Mouse (Mus musculus) 416B (cell line): ENCODE data around the gene Ccl27a.
A peak's percentile ranks its signal among the peaks of the same experiment; 100 is the strongest.
"Not testable (repeated sequence)": the region's sequence is repeated elsewhere in the genome, so short reads cannot be mapped to it uniquely, and the experiment has no call there.

Source experiments
- DNase-seq: peaks from one replicate; pipeline ENCODE4 v3.0.0; 2011; ENCODE audit warnings: low read depth

The Ccl27a gene

GRCm38 (mm10) chr4:41774002-41774401, at the start of gene Ccl27a:
Ccl27a (minus strand) TSS chr4:41774247.
- not testable (repeated sequence) for DNase-seq

GRCm38 (mm10) chr4:41783197-41783596, 9.2 kb upstream of the Ccl27a start:
- DNase-seq, result not testable (repeated sequence)

DNA sequence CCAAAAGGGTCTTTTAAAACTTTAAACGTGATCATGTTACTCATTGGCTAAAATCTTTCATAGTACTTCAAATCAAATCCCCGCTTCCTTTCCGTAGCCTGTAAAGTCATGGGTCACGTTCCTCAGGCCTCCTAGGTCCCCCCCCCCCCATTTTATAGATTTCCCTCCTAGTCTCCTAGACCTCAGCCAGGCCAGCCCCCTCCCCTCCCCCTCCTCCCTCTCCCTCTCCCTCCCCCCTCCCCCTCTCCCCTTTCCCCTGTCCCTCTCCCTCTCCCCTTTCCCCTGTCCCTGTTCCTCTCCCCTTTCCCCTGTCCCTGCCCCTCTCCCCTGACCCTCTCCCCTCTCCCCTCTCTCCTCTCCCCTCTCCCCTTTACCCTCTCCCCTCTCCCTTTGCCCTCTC, 8.7 kb upstream of the Ccl27a start:
- not testable (repeated sequence) for DNase-seq

DNA sequence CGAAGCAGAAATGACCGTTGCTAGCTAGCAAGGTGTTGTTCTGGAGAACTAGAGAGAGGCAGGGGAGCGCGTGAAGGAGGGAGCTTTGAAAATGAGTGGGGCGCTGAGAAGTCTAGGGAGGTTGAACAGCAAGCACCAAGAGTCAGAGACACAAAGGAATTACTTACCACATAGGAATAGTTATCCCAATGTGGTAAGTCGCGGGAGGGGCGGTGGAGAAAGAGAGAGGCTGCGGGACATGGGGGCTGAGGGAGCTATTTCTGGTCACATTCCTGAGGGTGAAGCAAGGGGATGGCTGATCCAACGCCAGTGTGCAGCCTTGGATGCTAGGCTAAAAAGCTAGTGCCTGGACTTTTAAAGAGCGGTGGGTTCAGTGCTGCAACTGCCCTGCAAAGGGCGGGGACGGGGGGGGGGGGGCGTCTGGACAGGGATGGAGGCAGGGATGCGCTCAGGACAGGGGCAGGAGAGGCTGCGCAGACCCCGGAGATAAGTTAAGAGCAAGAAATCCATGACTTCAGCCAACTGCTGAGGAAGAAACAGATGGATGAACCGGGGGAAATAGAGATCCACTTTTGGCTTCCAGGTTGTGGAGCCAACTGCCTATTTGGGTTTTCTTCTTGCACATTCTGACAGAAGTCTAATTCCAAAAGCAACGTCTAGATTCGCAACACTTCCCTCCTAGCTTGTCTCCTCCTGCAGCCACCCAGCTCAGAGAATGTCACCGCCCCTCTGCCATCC, 7.9 kb upstream of the Ccl27a start:
- not testable (repeated sequence) for DNase-seq

- DNase-seq, result not testable (repeated sequence)
Measured at GRCm38 (mm10) chr4:41781271-41781670, 7.2 kb upstream of the Ccl27a start.

GRCm38 (mm10) chr4:41775840-41776239, 1.8 kb upstream of the Ccl27a start:
- DNase-seq, result not testable (repeated sequence)

DNA sequence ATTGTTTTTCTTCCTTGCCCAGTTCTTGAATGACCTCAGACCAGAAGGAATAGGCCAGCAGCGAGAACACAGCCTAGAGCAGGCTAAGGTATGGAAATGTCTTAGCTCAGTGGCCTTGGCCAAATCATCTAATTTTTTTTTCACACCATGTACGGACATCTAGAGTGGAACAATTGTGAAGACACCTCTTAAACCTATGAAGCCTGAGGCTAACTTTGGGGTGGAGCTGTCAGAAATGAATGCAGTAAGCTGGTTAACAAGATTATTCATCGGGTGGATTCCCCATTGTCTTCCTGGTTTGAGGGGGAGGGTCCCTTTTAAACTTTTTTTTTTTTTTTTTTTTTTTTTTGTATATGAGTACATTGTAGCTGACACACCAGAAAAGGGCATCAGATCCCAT, 459 bp upstream of the Ccl27a start:
- DNase-seq, result not testable (repeated sequence)

- not testable (repeated sequence) for DNase-seq
Measured at GRCm38 (mm10) chr4:41773502-41773901, 545 bp downstream of the Ccl27a start.

GRCm38 (mm10) chr4:41772946-41773345, 1.1 kb downstream of the Ccl27a start:
- not testable (repeated sequence) for DNase-seq

DNA sequence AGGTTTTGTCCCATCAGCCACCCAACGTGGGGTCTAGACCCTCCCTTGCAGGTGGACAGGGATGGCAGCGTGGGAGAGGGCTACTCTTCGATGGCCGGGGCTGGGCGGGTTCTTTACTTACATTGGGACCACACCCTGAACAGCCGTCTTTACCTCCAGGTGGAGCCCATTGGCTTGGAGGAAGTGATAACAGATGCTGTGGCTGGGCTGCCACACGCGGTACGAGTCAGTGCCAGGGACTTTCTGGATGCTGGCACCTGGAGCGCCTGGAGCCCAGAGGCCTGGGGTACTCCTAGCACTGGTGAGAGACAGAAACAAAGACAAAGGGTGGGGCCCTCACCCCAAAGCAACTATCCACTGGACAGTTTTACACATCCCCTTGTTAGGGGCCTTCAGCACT, 6.7 kb downstream of the Ccl27a start:
- not testable (repeated sequence) for DNase-seq

DNA sequence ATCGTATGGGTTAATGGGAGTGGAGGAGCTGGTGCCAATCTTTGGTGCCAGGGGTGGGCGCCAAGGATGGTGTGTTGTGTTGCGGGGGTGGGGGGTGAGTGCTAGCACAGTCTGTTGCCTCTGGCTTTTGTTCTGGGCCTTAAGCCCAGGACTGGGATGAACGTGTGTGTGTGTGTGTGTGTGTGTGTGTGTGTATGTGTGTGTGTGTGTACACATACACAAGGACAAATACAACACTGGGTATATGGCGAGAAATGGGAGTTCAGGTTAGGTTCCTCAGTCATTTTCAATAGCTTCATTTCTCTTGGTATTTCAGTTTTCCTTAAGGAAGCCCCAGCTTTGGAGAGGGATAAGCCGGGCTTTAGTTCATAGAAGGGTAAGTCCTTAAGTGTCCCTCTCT, 10.9 kb downstream of the Ccl27a start:
- DNase-seq, result not testable (repeated sequence)

DNA sequence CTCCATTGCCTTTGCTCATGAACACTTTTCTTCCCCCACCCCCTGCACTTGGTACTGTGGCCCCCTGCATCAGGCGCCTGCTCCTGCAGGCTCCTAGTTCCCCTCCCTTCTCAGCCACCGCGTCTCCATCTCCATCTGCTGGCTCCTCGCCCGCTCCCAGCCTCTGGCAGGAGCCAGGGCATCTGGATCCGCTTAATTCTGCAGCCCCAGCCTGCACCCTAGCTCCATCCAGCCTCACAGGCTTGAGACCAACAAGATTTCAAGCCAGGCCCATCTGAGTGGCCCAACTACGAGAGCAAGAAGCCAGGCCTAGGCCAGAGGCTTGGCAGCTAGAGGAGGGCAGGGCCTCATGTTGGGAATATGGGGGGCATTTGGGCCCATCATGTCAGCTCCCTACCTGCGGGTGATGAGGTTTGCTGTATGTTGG, 11.3 kb downstream of the Ccl27a start:
- DNase-seq, result not testable (repeated sequence)

DNA sequence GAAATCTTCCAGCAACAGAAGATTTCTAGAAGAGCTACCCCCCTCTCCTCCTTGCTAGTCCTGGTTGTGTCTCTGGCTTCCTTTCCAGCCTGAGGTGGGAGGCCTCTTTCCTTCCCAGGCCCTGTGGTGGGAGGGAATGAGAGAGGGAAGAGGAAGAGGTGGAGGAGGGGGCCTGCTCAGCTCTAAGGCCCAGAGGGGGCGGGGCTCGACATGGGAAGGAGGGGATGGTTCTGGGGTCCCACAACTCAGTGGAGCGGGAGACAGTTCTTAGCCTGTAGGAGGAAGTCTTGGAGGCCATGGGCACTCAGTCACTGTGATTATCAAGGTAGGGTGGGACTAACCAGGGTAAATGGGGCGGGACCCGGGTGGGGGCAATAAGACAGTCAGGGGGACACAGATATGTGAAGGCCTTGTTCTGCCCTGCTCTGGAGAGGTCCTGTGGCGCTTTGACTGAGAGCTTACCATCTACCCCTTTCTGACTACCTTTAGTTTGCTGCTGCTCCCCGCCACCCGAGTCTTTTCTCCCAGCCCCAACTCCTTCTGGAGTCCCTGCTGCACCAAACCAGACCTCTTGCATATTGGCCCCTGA, 11.9 kb downstream of the Ccl27a start:
- no peak for DNase-seq

DNA sequence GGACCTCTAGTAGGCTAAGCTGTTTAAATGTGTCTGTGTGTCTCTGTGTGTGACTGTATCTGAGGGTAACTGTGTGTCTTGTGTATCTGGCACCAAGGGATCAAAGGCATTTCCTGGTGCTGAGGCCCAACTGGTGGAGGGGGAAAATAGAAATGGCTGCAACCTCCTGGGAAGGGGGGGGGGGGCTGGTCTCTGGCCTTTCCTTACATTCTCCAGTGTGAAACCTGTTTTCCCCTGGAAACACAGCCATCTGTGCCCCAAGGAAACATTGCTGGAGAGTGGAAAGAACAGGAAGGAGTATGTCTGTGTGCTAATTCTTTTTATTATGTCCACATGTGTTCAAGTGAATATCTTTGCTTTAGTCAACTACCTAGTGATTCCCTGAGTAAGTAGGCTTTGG, 12.4 kb downstream of the Ccl27a start:
- no peak for DNase-seq

DNA sequence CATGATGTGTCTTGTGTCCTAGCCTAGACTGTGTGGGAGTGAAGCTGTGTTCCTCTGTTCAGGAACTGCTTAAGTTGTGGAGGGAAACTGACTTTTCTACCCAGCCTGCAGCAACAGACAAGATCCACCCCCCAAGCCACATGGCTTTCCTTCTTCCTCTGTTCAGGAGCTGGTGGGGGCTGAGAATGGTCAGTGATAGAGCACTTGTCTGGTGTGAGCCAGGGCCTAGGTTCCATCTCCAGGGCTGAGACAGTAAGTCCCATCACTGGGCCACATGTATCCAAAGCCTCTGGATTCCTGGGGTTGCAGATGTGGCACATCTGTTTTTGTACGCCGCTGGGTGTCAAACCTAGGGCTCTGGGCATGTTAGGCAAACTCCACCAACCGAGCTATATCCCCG, 13.1 kb downstream of the Ccl27a start:
- DNase-seq, result no peak

DNA sequence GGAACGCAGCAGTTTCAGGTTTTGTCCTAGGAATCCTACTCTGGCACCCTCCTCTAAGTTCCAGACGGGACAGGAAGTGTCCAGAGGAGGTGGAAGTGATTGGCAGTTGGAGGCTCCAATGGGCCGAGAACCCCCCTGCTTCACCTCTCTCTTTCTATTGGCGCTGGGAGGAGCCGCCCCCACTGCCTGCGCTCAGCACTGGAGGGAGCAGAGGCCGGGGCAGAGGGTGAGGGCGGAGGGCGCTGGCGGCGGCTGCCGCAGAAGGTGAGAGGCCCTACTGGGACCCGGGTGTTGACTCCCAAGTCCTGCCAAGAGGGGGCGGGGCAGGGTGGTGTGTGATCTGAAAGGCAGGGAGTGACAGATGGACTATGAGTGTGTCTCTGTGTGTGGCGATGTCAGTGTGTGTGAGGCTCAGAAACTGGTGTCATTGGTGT, 13.7 kb downstream of the Ccl27a start:
- DNase-seq, result peak; percentile 33

DNA sequence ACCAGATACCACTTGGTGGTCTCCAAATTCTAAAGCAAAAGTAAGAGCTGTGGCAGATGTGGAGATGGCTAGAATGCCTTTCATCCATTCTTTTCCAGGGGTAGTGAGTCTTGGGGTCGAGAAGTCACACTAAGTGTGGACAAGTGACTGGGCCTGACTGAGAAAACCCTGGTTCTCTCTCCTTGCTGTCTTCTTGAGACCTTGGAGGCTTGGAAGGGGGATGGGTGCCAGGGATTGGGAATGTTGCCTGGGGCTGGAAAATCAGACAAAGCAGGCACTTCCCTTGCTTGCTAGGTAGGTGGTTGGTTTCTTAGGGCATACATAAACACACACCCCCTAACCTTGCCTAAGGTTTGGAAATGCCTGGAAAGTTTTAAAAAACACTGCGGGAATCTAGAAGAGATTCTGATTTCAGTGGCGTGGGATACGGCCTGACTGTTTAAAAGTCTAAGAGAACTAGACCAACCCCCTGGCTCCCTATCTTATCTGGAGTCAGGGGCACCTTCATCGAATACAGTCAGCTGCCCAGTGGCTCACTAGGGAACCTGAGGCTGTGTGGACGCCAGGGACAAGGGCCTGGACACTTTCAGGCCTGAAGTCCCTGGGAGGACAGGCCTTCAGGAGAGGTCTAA, 14.3 kb downstream of the Ccl27a start:
- no peak for DNase-seq

DNA sequence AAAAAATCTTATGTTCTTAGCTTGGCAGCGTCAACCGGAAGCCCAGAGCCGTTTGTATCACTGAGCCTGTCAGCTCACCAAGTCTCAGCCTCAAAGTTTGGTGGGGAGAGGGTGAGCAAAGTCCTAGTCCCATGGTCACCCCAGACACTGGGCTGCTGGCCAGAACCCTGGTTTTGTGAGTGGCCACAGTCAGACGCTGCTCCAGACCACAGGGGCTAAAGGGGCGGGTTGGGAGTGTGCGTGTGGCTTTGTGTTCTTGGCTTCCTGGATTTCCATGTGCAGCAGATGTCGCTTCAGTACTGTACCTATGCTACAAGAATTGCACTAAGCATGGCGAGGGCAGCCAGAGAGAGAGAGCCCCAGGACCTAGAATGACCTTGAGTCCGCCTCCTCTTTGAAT, 14.8 kb downstream of the Ccl27a start:
- DNase-seq, result peak; percentile 82

DNA sequence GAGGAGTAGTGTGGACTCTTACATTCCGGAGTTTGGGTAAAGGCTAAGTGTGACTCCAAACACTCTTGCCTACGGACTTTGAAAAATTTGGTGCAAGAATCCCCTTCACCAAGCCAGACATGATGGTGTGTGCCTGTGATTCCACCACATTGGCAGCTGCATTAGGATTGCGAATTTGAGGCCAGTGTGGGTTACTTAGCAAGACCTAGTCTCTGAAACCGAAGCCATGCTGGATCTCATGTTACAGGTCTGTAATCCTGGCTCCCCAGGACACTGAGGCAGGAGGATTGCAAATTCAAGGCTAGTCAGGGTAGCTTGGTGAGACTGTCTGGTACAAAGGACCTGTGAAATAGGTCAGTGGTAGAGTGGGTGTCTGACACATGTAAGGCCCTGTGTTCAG, 15.3 kb downstream of the Ccl27a start:
- no peak for DNase-seq

DNA sequence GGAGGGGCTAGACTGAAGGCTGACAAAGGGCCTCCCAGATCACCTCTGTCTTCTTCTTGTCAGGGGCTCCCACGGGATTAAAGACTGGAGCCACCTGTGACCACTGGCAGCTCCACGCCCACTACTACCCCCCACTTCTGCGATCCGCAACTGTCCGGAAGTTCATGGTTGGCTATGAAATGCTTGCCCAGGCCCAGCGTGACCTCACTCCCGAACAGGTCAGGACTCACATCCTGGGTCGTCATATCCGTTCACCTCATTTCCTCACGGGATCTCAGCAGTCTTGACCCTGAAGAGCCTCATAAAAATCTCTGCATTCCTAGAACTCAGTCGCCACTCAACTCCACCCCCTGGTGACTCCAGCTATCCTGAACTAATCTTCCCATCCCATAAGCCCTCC, 16.0 kb downstream of the Ccl27a start:
- no peak for DNase-seq

GRCm38 (mm10) chr4:41757321-41757720, 16.7 kb downstream of the Ccl27a start:
- no peak for DNase-seq

GRCm38 (mm10) chr4:41756440-41756839, 17.6 kb downstream of the Ccl27a start:
- no peak for DNase-seq
